ENCODE assay signal across 14 mouse cellular contexts in the genomic region with DNA sequence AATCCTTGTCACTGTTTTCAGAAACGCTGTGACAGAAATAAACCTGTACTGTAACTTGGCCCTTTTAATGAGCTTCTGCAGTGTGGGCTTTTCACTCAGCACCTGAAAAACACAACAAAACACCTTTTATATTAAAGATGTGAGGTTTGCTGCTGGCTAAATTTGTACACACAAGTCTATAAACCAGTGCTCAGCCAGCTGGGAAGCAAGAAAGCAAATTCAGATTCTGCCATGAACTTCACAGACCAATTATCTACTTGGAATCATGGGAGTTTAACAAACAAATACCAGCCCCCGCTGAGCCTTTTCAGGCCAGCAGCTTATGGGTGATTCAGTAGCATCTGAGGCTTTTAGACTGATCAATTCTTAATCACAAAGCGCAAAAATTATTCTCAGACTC.
DNase-seq lines count a peak whose midpoint lies in the region; ATAC-seq lines count a peak whose summit lies in the region.
"Had no signal": no experiment of that assay in that cellular context is flagged by ENCODE, and none has a peak within 500 bp of the region (broad histone marks: within the 10 kb centered on the region; RNA-seq: fewer than 3 reads in every experiment).

No protein-coding gene starts in this region.

- no peaks in the 10 kb centered on the region for H3K36me3 ChIP-seq in forebrain, embryonic 16.5 days (ENCODE audit: control insufficient read depth, insufficient read depth)

- no peak overlapping the region; the same call in 1 of the 2 replicates for H3K9ac ChIP-seq in forebrain, embryonic 16.5 days (replicated peaks; ENCODE audit: low read depth, low read length)

- H3K4me2 ChIP-seq in forebrain, embryonic 16.5 days (ENCODE audit: low read length), result peak overlapping the region; percentile 49

- no peak for DNase-seq in frontal cortex, postnatal 10 days (ENCODE audit: low spot score in 2 of 2)
- peak; percentile 55 for DNase-seq in brain, adult 2 months (ENCODE audit: low read depth, low spot score)
- DNase-seq in layer of hippocampus, adult 9-11 months, result peak; percentile 42
- no peak for DNase-seq in thymus, postnatal 0 days (ENCODE audit: low spot score)
- DNase-seq in heart, adult 8-10 months (ENCODE audit: low spot score), result no peak
- DNase-seq: adrenal gland, adult 8-10 months; B cell, adult 2 months; cerebellum, adult 2 months; heart, adult 2 months; kidney, postnatal 4 days had no signal

- WGBS in forebrain, embryonic 16.5 days, result 7% methylated on average over 3 of the region's 3 CpGs

- H3K9me3 ChIP-seq in forebrain, embryonic 16.5 days (ENCODE audit: control insufficient read depth, low read length), result no peaks in the 10 kb centered on the region
- H3K9me3 ChIP-seq: megakaryocyte, embryonic 14.5 days had no signal

- peak; percentile 65 for ATAC-seq in frontal cortex, adult (ENCODE audit: low TSS enrichment)
- ATAC-seq in forebrain, embryonic 16.5 days, result peak; percentile 79
- ATAC-seq in monocyte, adult 5-6 weeks (replicated peaks; ENCODE audit: insufficient number of reproducible peaks, low FRiP score, low TSS enrichment, poor library complexity, severe bottlenecking), result no peak

- H3K27ac ChIP-seq in forebrain, embryonic 16.5 days (ENCODE audit: low read length), result peak overlapping the region; percentile 82
- H3K27ac ChIP-seq: heart, adult 2 months had no signal

- H3K4me3 ChIP-seq in forebrain, embryonic 16.5 days (replicated peaks; ENCODE audit: low read length), result no peak overlapping the region
- H3K4me3 ChIP-seq: heart, adult 2 months; megakaryocyte, embryonic 14.5 days had no signal

- H3K4me1 ChIP-seq in forebrain, embryonic 16.5 days (replicated peaks; ENCODE audit: control insufficient read depth, insufficient read depth, low read length), result peaks cover 14% of the 10 kb centered on the region
- H3K4me1 ChIP-seq: megakaryocyte, embryonic 14.5 days had no signal

- no peaks in the 10 kb centered on the region for H3K27me3 ChIP-seq in forebrain, embryonic 16.5 days (replicated peaks; ENCODE audit: control insufficient read depth, insufficient read depth, low read length)
- H3K27me3 ChIP-seq: megakaryocyte, embryonic 14.5 days had no signal

Comparison
In these comparisons a context has a peak if more than half of its experiments do, and no peak if none do; other contexts are left out.
1. DNase-seq: peak in brain, adult 2 months (single experiment) and layer of hippocampus, adult 9-11 months (single experiment); none in frontal cortex, postnatal 10 days (0 of 2), thymus, postnatal 0 days (single experiment) and heart, adult 8-10 months (single experiment).